Mouse (Mus musculus): ENCODE data around the gene Tmem160.

Gene Tmem160

GRCm38 (mm10) chr7:16441241-16441640 lies 11.3 kb upstream of the Tmem160 start:
- no peak for DNase-seq (ENCODE audit: low read depth, low spot score)

GRCm38 (mm10) chr7:16451656-16452055 lies 923 bp upstream of the Tmem160 start:
- DNase-seq (ENCODE audit: low read depth, low spot score): no peak

GRCm38 (mm10) chr7:16453118-16453711 lies 636 bp downstream of the Tmem160 start:
- peak; percentile 79 for DNase-seq (ENCODE audit: low read depth, low spot score)

GRCm38 (mm10) chr7:16455016-16455415 lies 2.4 kb downstream of the Tmem160 start:
- no peak for DNase-seq (ENCODE audit: low read depth, low spot score)

- DNase-seq (ENCODE audit: low read depth, low spot score): no peak
Observed at GRCm38 (mm10) chr7:16456289-16456688, 3.7 kb downstream of the Tmem160 start.

GRCm38 (mm10) chr7:16460566-16460965 lies 8.0 kb downstream of the Tmem160 start:
- no peak for DNase-seq (ENCODE audit: low read depth, low spot score)

GRCm38 (mm10) chr7:16461151-16461550 lies 8.6 kb downstream of the Tmem160 start:
- no peak for DNase-seq (ENCODE audit: low read depth, low spot score)

- no peak for DNase-seq (ENCODE audit: low read depth, low spot score)
Observed at GRCm38 (mm10) chr7:16461705-16462104, 9.1 kb downstream of the Tmem160 start.

- no peak for DNase-seq (ENCODE audit: low read depth, low spot score)
Observed at GRCm38 (mm10) chr7:16463214-16463613, 10.6 kb downstream of the Tmem160 start.

GRCm38 (mm10) chr7:16465160-16465559 lies 12.6 kb downstream of the Tmem160 start:
- DNase-seq (ENCODE audit: low read depth, low spot score): no peak

- no peak for DNase-seq (ENCODE audit: low read depth, low spot score)
Observed at GRCm38 (mm10) chr7:16465568-16465967, 13.0 kb downstream of the Tmem160 start.

GRCm38 (mm10) chr7:16466565-16466964 lies 14.0 kb downstream of the Tmem160 start:
- DNase-seq (ENCODE audit: low read depth, low spot score): no peak

GRCm38 (mm10) chr7:16468115-16468514 lies 15.5 kb downstream of the Tmem160 start:
- no peak for DNase-seq (ENCODE audit: low read depth, low spot score)

GRCm38 (mm10) chr7:16471549-16471948 lies 19.0 kb downstream of the Tmem160 start:
- DNase-seq (ENCODE audit: low read depth, low spot score): no peak

GRCm38 (mm10) chr7:16472116-16472709 lies 19.6 kb downstream of the Tmem160 start:
- no peak for DNase-seq (ENCODE audit: low read depth, low spot score)

GRCm38 (mm10) chr7:16473847-16474246 lies 21.3 kb downstream of the Tmem160 start:
- DNase-seq (ENCODE audit: low read depth, low spot score): no peak

GRCm38 (mm10) chr7:16474445-16474844 lies 21.9 kb downstream of the Tmem160 start:
- DNase-seq (ENCODE audit: low read depth, low spot score): no peak

- DNase-seq (ENCODE audit: low read depth, low spot score): no peak
Observed at GRCm38 (mm10) chr7:16475321-16475720, 22.7 kb downstream of the Tmem160 start.

- no peak for DNase-seq (ENCODE audit: low read depth, low spot score)
Observed at GRCm38 (mm10) chr7:16475764-16476599, 23.4 kb downstream of the Tmem160 start.

GRCm38 (mm10) chr7:16476600-16476989 lies 24.0 kb downstream of the Tmem160 start:
- no peak for DNase-seq (ENCODE audit: low read depth, low spot score)

GRCm38 (mm10) chr7:16477628-16478027 lies 25.0 kb downstream of the Tmem160 start, which contains the start of gene Npas1:
TSS of gene Npas1 (minus strand) at chr7:16477728.
- DNase-seq (ENCODE audit: low read depth, low spot score): no peak

- DNase-seq (ENCODE audit: low read depth, low spot score): no peak
Observed at GRCm38 (mm10) chr7:16488816-16489215, 36.2 kb downstream of the Tmem160 start.

GRCm38 (mm10) chr7:16489948-16490347 lies 37.4 kb downstream of the Tmem160 start:
- DNase-seq (ENCODE audit: low read depth, low spot score): no peak

Data from telencephalon, adult 2 months (tissue).